Mouse (Mus musculus) A20 (cell line): Measurements from ENCODE around the gene Tmco4.
A peak's percentile ranks its signal among the peaks of the same experiment; 100 is the strongest.
"Not testable (repeated sequence)": the region's sequence is repeated elsewhere in the genome, so short reads cannot be mapped to it uniquely, and the experiment has no call there.

Experiments used
- DNase-seq: peaks from one replicate; pipeline ENCODE4 v3.0.0-alpha.2; 2011; ENCODE audit warnings: low read depth, low spot score

Tmco4 gene

DNA sequence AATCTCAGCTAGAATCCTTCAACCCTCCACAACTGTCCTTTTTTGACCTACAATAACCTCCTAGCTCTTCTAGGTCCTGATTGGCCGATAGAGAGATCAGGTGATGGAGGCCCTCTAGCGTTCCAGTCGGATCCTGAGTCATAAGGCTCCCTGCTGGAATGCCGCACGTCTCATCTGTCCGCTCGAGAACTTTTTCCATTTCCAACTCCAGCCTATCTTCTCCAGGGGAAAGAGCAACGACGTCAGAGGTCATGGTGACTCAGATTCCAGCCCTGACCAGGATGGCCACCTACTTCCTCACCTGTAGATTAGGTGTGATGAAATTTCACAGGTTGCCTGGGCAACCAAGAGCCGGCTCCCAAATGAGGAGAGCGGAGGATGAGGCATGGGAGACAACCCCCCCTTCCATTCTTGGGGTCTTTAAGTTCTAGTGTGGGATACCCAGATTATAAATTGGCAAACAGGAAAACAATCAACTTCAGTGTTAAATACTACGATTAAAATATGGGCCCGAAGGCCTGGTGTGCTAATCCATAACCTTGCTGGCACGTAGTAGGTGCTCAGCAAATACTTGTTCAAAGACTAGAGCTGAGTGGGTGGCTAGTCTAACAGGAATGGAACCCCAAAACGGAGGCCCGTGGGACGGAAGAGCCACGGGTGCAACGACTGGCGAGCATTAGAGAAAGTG is 405 bp upstream of the Tmco4 start:
- DNase-seq = peak; percentile 81

DNA sequence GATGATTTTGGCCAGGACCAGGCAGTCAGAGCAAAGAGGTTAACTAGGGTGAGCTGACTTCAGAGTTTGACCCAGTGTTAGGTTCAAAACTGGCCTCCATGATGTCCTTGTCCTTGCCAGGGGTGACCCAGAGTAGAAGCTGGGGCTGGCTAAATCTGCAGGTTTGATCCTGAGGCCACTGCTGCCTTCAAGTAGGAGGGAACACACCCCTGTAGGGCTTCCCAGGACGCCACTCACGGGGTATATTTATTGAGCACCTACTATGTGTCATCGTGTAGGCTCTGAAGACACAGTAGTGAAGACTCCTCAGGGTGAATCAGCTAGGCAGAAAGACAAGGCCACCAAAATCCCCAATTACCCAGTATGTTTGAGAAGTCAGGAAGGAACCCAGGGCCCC is 1.0 kb downstream of the Tmco4 start:
- DNase-seq = no peak

DNA sequence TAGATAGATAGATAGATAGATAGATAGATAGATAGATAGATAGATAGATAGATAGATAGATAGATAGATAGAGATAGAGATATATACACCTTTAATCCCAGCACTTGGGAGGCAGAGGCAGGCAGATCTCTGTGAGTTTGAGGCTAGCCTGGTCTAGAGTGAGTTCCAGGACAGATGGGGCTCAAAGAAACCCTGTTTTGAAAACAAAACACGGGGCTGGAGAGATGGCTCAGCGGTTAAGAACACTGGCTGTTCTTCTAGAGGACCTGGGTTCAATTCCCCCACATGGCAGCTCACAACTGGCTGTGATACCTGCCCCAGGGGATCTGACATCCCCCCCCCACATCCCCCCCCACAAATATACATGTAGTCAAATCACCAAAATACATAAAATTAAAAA is 1.9 kb downstream of the Tmco4 start:
- DNase-seq = not testable (repeated sequence)

DNA sequence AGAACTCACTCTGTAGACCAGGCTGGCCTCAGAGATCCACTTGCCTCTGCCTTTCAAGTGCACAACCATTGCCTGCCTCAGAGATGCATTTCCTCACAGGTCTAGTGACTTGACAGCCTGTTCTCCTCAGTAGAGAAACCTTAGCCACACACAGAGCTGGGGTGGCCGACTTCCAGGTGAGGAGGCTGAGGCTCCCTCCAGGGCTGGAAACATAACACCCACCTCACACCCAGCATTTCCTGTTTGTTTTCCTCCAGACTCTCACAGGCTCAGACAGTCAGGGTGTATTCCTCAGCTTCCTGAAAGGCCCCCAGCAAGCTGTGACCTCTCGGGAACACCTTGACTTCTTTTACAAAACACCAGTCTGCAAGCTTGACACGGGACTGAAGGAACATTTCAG is 2.5 kb downstream of the Tmco4 start:
- no peak for DNase-seq

DNA sequence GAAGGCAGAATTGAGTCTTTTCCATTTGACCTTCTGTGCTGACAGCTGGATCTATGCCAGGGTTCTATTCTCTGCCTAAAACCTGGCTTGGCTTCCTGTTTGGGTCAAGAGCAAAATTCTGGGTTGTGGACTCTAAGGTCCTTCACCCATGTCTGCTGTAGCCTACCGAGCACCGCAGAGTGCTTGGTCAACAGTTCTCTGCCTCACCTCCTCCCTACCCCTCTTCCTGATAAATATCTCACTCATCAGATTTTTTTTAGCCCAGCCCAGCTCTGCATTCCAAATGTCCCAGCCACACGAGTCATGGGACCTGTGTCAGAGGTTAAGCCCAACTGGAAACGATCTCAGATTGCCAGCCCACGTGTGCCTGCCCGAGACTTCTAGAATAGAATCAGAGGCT is 3.4 kb downstream of the Tmco4 start:
- DNase-seq = no peak

DNA sequence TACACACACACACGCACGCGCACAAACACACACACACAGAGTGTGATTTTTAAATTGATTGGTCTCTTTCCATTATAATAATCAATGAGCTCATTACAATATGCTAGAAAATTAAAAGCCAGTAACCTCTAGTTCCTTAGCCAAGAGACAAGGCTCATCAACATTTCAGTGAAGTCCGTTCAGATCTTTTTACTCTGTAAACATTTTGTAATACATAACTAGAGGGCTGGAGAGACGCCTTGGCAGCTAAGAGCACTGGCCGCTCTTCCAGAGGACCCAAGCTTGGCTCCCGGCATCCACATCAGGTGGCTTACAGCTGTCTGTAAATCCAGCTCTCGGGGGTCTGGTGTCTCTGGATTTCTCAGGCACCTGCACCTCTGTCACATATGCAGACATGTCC is 7.3 kb downstream of the Tmco4 start:
- no peak for DNase-seq

DNA sequence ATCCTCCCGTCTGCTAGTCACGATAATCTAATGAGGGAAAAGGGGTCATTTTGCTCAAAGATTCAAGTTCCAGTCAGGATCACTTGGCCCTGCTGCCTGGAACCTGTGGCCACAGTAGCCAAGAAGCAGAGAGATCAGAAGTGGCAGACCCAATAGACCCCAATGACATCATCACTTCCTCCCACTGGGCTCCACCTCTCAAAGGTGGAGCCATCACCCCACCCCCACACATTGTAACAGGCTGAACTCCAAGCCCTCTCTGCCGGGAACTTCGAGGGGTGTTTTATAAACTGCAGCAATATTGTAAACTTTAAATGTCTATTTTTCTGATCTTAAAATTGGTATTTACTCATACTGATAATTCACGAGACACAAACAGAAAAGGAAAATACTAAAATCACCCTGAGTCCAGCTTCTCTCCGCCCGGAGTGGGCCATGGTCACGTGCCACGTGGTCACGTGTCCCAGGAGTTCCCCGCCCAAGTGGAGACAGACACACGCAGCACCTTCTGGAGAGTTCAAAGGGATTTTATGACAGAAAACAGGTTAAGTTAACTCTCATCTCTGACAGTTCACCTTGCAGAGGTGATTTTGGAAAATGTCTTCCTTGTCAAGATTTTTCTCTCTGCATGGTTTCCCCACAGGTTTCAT is 8.2 kb downstream of the Tmco4 start:
- DNase-seq = no peak

DNA sequence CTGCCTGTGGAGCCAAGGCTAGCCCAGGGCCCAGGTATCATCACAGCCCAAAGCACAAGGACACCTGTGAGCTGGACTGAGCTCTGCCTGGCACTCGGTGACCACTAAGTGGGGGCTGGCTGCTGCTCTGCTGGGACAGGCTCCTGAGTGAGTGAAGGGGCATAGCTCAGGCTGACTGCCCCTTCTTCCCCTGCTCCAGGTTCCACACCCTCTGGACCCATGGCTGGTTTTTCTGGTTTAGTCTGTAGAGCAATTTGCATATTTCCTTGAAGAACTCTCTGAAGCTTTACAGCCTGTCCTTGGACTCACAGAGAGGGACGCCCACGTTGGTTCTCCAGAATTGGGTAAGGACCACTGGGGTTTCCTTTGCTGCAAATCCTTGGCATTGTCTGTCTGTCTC is 10.7 kb downstream of the Tmco4 start:
- no peak for DNase-seq

DNA sequence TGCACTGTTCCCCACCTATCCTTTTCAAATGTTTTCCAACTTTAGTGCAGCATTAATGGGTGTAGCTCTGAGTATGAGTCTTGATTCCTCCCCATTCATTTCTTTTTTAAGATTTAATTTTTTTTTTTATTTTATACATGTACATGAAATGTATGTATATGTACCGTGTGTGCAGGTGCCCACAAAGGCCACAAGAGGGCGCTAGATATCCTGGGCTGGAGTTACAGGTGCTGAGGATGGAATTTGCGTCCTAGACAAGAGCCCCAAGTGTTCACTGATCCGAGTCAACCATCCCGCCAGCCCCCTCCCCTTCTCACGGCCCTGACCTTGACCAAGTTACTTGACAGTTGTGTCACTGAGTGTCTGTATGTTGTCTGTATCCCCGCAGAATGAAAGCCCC is 12.1 kb downstream of the Tmco4 start:
- no peak for DNase-seq

DNA sequence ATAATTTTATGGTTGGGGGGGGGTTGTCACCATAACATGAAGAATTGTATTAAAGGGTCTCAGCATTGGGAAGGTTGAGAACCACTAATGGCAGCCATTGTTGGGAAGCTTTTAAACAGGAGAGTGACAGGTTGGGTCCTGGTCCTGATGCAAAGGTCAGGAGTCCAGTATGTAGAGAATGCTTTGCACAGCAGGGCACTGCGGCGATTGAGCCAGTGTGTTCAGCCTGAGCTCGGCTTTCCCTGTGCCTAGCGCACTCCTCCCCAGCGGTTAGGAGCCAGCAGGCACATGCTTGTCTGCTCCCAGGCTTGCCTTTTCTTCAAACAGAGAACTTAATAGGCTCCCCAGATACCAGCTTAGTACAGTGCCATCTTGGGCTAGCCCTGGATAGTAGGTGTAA is 13.6 kb downstream of the Tmco4 start:
- DNase-seq = no peak

DNA sequence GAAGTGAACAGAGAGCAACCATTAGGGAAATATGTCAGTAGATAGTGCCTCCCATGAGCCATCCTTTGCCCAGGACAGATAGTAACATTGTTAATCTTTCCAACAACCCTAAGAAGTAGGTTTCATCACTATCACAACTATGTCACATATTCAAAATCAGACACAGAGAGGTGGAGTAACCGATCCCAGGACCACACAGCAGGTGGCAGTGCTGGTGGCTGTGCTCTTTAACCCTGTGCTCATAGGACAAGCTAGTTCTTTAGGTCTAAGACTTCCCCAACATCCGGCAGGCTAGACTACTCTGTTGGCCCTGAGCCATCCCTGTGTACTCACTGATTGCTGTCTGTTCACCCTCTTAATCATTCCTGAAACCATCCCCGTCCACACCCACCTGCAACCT is 21.7 kb downstream of the Tmco4 start:
- DNase-seq = no peak

DNA sequence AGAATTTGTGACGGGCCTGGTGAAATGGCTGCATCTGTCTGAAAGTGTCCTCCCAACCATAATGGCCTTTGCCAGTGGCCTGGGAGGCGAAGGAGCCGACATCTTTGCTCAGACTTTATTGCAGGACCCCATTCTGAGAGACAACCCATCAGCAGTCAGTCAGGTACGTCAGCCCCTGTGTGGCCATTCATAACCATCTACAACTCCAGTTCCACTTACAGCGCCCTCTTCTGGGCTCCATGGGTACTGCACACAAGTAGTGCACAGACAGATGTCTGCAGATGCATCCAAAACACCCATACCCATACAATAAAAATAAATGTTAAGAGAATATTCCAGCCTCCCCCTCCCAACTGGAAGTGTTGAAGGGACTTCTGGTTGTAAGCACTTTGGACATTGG is 23.7 kb downstream of the Tmco4 start:
- DNase-seq = peak; percentile 35

DNA sequence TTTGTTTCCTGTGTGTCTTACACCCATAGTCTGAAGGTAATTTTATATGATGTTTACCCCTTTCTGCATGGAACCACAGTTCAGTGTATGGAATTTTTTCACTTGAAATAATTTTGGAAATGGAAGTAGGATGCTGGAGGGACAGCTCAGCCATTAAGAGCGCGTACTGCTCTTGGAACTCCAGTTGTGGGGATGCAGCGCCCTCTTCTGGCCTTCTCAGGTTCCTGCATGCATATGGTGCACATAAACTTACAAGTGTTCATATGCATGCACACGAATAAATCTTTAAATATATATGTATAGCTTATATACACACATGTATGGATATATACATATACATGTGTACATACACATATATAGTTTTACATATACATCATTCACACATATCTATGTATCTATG is 24.4 kb downstream of the Tmco4 start:
- DNase-seq = peak; percentile 27

DNA sequence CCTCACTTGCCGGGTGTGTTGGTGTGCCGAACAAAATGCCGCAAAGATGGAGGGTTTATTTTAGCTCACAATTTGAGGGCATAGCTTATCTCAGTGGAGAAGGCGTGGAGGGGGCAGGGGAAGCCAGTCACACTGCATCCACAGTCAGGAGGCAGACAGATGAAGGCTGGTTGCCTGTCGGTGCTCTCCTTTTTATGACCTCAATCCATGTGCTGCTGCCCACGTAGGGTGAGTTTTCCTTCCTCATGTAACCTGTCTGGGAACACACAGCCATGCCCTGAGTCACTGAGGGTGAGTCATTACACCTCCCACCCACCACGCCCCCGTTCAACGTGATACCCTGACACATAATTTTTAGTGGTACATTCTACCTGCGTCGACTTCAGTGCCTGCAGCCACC is 25.9 kb downstream of the Tmco4 start:
- DNase-seq = no peak

DNA sequence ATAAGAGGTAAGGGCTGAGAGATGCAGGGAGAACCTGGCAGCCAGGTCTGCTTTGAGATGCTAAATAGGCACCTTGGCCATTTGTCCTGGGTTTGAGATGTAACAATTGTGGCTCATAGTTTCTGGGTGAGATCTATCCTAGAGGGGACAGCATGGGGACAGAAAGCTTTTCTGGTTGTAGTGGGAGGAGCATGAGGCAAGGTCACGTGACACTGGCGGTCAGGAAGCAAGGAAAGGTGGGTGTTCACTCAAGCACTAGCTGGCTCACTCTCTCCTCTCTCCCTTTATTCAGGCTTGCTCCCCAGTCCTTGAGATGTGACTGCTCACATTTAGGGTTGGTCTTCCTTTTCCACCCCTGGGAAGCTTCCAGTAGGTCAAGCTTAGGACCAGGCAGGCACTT is 28.3 kb downstream of the Tmco4 start:
- DNase-seq = no peak

DNA sequence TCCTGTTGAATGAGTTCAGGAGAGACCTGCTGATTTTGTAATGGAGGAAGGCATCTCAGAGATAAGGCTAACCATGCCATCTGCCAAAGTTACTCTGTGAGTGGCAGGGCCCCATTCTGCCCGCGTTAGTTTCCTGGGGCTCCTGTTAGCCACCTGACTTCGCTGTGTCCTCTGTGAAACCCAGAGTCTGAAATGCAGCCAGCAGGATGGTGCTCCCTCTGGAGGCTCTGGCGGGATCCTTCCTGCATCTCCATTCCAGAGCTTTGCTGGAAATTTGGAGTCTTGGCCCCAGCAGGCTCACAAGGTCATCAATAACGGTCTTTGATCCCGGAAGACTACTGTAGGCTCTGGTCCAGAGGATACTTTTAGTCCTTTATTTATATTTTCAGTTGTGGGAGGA is 28.7 kb downstream of the Tmco4 start:
- DNase-seq = no peak

DNA sequence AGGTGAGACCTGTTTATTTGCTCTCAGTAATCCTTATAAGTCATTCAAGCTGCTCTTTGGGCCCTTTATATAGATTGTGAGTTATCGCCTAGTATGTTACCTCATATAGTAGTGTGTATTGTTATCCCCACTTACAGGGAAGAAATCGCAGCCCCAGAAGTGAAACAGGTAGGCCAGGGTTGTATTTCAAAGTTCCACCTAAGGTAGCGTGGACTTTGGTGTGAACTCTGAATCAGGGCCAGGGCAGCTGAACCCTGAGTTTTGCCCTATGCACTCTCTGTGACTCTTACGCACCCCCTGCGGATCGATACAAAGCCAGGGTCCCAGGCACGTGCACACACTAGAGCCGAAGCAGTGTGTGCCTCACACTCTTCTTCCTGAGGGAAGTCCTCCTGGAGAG is 31.4 kb downstream of the Tmco4 start:
- no peak for DNase-seq

DNA sequence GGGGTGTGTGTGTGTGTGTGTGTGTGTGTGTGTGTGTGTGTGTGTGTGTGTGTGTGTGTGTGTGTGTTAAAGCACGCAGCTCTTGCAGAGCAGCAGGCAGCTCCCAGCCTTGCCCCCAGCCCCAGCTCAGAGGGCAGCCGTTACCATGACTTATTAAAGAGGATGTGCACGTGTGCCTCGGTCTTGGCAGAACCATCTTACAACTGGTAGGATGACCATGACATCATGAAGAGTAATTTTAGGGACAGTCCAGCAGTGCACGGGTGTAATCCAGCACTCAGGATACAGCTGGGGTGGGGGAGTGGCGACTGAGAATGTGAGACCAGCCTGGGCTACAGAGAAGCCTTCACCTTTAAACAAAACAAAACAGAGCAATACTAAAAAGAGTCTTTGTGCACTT is 32.5 kb downstream of the Tmco4 start:
- DNase-seq = no peak

DNA sequence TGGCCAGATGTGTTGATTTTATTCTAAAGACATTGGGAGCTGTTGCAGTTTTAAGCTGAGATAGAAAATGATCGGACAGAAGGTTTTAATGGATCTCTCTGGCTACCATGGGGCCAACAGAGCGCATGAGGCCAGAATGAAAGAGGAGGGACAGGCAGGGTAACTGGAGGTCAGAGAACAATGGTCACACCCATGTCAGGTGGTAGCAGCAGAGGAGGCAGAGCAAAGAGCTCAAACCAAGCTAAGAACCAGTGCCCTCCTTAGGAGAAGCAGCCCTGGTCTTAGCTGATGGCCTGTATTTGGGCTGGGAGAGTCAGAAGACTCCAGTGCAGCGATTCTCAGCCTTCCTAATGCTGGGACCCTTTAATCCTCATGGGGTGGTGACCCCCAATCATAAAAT is 34.7 kb downstream of the Tmco4 start:
- no peak for DNase-seq

DNA sequence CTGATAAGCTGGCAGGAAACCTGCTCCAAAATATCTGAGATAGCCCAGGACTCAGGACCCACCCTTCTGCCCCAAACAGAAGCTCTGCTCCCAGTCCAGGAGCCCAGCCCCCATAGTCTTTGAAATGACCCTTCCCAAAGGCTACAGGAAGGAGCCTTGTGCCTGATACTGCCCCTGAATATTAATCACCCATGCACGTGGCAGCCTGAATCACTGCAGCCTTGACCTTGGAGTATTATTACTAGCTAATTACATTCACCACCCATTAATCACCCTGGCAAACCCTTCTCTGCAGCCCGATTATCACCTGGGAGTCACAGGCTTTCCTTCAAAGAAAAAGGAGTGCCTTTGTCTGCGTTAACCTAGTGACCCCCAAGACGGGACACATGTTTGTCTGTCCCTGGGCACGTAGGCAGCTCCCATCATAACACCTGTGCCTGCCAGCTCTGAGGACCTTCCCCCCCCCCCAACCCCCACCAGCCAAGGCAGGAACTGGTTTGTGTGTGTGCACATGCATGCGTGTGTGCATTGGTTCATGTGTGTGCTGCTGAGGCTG is 35.4 kb downstream of the Tmco4 start:
- DNase-seq = no peak

DNA sequence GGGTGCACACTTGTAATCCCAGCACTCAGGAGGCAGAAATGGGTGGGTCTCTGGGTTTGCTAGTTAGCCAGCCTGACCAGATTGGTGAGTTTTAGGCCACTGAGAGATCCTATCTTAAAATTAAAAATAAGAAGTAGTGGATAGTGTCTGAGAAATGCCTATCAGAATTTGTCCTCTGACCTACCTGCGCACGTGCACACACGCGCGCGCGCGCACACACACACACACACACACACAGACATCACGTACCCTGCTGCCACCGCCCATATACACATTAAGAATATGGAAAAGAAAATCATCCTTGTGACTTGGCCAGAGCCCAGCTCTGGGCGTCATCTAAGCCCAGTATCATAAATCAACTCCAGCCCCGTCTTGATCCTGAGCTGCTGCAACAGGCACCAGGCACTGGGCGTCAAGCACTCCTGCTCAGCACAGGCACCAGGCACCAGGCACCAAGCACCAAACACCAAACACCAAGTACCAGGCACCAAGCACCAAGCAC is 38.6 kb downstream of the Tmco4 start:
- no peak for DNase-seq

DNA sequence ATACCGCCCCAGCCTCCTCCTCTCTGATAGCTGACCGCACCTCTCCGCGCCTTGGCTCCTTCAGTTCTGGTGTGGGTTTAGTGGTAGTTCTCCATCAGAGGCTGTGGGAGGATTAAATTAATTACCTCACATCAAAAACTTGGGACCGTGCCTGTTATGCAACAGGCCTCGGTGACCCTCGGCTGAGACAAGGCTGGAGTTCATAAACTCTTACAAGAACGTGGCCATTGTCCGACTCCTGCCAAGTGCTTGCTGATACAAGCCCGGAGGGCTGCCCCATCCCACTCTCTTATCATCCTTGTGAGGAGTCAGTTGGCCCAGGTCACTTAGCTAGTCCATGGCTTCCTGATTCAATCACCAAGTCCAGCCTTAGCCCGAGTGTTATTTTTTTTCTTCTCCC is 40.6 kb downstream of the Tmco4 start:
- no peak for DNase-seq

DNA sequence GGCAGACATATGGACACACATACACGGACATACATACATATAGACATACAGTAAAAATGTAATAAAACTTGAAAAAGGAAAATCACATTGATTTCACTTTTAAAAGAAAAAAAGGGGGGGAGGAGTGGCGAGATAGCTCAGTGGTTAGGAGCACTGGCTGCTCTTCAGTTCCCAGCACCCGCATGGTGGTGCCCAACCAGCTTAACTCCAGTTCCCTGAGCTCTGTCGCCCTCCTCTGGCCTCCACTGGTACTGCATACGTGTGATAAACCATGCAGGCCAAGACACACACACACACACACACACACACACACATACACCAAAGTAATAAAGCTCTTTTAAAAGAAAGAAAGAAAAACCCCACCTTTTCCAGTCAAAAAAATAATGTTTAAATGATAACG is 42.1 kb downstream of the Tmco4 start:
- peak; percentile 19 for DNase-seq
